Mouse (Mus musculus) MEL (cell line): ENCODE measurements around the gene Tub.

Source experiments
- CTCF ChIP-seq, 3 experiments: IDR thresholded peaks in 2 of 3; conservative IDR thresholded peaks in 1 of 3; 2 replicates each; pipeline ENCODE4 v1.5.1; 2011 to 2012; ENCODE audit warnings: low read length in 3 of 3, low read depth in 2 of 3, mild to moderate bottlenecking in 2 of 3, improper control_type of control experiment in 1 of 3, inconsistent platforms in 1 of 3, mixed read lengths in 1 of 3, moderate library complexity in 1 of 3; ENCODE audit not compliant: control insufficient read depth in 1 of 3, insufficient read depth in 1 of 3, poor library complexity in 1 of 3, severe bottlenecking in 1 of 3
- MAX ChIP-seq: IDR thresholded peaks from 2 replicates; pipeline ENCODE4 v1.6.1; 2011; ENCODE audit warnings: low read length, improper control_type of control experiment
- NELFE ChIP-seq: IDR thresholded peaks from 2 replicates; pipeline ENCODE4 v1.6.1; 2011; ENCODE audit warnings: low read depth, low read length, improper control_type of control experiment
- POLR2A ChIP-seq, 2 experiments: IDR thresholded peaks; 2 replicates each; pipeline ENCODE4 v1.6.1; 2011 to 2012; ENCODE audit warnings: low read length in 2 of 2, mild to moderate bottlenecking in 2 of 2, control low read depth in 1 of 2, improper control_type of control experiment in 1 of 2, low read depth in 1 of 2, moderate library complexity in 1 of 2; ENCODE audit not compliant: control insufficient read depth in 1 of 2, insufficient read depth in 1 of 2, poor library complexity in 1 of 2
- RCOR1 ChIP-seq: IDR thresholded peaks from 2 replicates; pipeline ENCODE4 v1.6.1; 2012; ENCODE audit warnings: low read depth, mild to moderate bottlenecking, inconsistent platforms, low read length, improper control_type of control experiment
- SIN3A ChIP-seq: IDR thresholded peaks from 2 replicates; pipeline ENCODE4 v1.6.1; 2012; ENCODE audit warnings: low read length, improper control_type of control experiment, inconsistent platforms
- TBP ChIP-seq: IDR thresholded peaks from 2 replicates; pipeline ENCODE4 v1.8.0; 2011; ENCODE audit warnings: low read depth, low read length, improper control_type of control experiment
- ZC3H11A ChIP-seq: IDR thresholded peaks from 2 replicates; pipeline ENCODE4 v1.6.1; 2012; ENCODE audit warnings: low read depth, mild to moderate bottlenecking, inconsistent platforms, low read length, improper control_type of control experiment
- ZKSCAN1 ChIP-seq: IDR thresholded peaks from 2 replicates; pipeline ENCODE4 v1.6.1; 2012; ENCODE audit warnings: low read depth, mild to moderate bottlenecking, inconsistent platforms, low read length, improper control_type of control experiment, moderate library complexity
- ZMIZ1 ChIP-seq: IDR thresholded peaks from 2 replicates; pipeline ENCODE4 v1.6.1; 2012; ENCODE audit warnings: low read depth, mild to moderate bottlenecking, inconsistent platforms, low read length, improper control_type of control experiment, moderate library complexity
- ZNF384 ChIP-seq: IDR thresholded peaks from 2 replicates; pipeline ENCODE4 v1.6.1; 2012; ENCODE audit warnings: low read depth, mild to moderate bottlenecking, inconsistent platforms, low read length, improper control_type of control experiment

DNA sequence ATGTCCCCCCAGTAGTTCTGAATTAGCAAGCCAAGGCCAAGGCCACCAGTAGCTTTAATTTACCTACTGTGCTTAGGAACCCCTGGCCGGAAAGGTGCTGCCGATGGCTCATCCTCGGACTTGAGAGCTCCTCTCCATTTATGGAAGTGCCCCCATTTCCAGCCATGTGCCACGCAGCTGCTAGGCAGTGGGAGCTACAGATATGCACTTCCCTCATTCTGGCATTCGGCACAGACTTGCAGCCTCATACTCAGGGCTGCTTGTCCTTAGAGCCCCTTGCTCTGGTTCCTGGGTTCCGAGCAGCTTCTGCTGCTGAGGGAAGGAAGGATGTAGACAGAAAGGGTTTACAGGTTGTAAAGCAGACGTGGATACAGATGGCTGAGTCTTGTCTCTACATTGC lies 64.7 kb downstream of the Tub start:
- no peak for TF ChIP-seq ZMIZ1
- no peak for TF ChIP-seq TBP
- no peak for TF ChIP-seq SIN3A
- no peak for TF ChIP-seq POLR2A (IDR thresholded peaks at IDR 0.05; ENCODE audit: control insufficient read depth in 1 of 2, insufficient read depth in 1 of 2, low read depth in 1 of 2, low read length in 2 of 2, poor library complexity in 1 of 2)
- TF ChIP-seq ZC3H11A: no peak
- no peak for TF ChIP-seq MAX
- TF ChIP-seq ZKSCAN1: no peak
- no peak for TF ChIP-seq ZNF384
- no peak for TF ChIP-seq CTCF (IDR thresholded peaks at IDR 0.05 in 2 of 3, conservative IDR thresholded peaks at IDR 0.05 in 1 of 3; ENCODE audit: control insufficient read depth in 1 of 3, insufficient read depth in 1 of 3, low read depth in 2 of 3, low read length in 3 of 3, poor library complexity in 1 of 3, severe bottlenecking in 1 of 3)
- TF ChIP-seq NELFE: no peak
- TF ChIP-seq RCOR1: no peak
